Mouse (Mus musculus) stomach, embryonic 15.5 days (tissue): ENCODE results near the gene BC024063. TPM values are rescaled to one million over a fixed set of nuclear protein-coding genes. Genes with fewer than 3 reads are reported as not detected.

ENCODE experiments used
- polyA plus RNA-seq: library from polyadenylated mRNA; unstranded; fragments of >200 nt; fragmentation: Nextera tagmentation; extraction: Ambion mirVana; gene quantifications from 2 replicates; pipeline ENCODE4 v1.2.1, GENCODE M21; 2015

BC024063 gene
- polyA plus RNA-seq, 1 experiment from 2014 or later: 4.2 TPM

Other genes starting within 250 kb of the BC024063 start
- 9.6 and 10.7 TPM in 2 replicates for gene Gm32687, start 219.4 kb upstream of the BC024063 start, polyA plus RNA-seq
- 2.5 and 3.2 TPM in 2 replicates for gene Zfp781, start 152.9 kb upstream of the BC024063 start, polyA plus RNA-seq
- 12.9 and 13.8 TPM in 2 replicates for gene Zfp873, start 35.2 kb upstream of the BC024063 start, polyA plus RNA-seq
- gene AU041133, start 44.7 kb downstream of the BC024063 start, polyA plus RNA-seq: 6.1 TPM in 2 replicates
- 14.1 and 14.5 TPM in 2 replicates for gene Zfp938, start 157.9 kb downstream of the BC024063 start, polyA plus RNA-seq
- gene 4932415D10Rik, start 233.2 kb downstream of the BC024063 start, polyA plus RNA-seq: not detected in 2 replicates